Mouse (Mus musculus): ENCODE data around the gene Bcl9l.

Gene Bcl9l

GRCm38 (mm10) chr9:44526337-44527112 lies 43.9 kb downstream of the Bcl9l start:
- in situ Hi-C loops (cut with MboI; ENCODE audit: unreplicated experiment in 2 of 2): loop anchor here (5.0 to 10.0 kb wide), 2 partner anchors 48 to 51 kb away; no protein-coding TSS in a partner anchor

GRCm38 (mm10) chr9:44528340-44528739 lies 45.7 kb downstream of the Bcl9l start:
- in situ Hi-C loops (cut with MboI; ENCODE audit: unreplicated experiment in 2 of 2): loop anchor here (5.0 to 10.0 kb wide), 2 partner anchors 46 to 49 kb away; no protein-coding TSS in a partner anchor

- in situ Hi-C loops (cut with MboI; ENCODE audit: unreplicated experiment in 2 of 2): no loop called here
These were observed 50.5 kb downstream of the Bcl9l start for GRCm38 (mm10) chr9:44532991-44533580.

DNA sequence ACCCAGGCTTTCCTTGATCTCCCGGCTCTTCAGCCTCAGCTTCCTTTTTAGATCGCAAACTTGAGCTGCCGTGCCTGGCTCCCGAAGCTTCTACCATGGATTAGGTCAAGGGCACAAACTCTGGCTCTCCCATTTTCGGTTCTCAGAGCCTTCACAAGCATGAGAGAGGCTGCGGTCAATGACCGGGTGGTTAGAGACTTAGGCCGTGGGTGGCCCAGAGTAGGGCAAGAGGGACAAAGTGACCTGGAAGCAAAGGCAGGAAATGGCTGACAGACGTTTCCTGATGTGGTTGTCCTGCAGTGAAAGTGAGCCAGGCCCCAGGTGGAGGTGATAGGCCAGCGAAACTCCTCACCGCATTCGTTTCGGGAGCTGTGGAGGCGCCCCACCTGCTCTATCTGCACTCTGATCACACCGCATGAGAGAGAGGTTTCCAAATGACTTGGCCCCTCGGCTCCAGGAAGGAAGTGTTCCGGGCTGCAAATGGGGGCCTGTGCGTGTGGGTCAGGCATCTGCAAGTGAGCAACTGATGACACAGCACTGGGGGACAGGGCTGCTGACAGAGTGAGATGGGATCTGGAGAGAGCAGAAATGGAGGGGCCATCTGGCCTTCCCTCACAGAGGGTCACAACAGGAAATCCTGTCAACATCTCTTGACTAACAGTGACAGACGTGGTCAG lies 55.1 kb downstream of the Bcl9l start:
- in situ Hi-C loops (cut with MboI; ENCODE audit: unreplicated experiment in 2 of 2): no loop called here

DNA sequence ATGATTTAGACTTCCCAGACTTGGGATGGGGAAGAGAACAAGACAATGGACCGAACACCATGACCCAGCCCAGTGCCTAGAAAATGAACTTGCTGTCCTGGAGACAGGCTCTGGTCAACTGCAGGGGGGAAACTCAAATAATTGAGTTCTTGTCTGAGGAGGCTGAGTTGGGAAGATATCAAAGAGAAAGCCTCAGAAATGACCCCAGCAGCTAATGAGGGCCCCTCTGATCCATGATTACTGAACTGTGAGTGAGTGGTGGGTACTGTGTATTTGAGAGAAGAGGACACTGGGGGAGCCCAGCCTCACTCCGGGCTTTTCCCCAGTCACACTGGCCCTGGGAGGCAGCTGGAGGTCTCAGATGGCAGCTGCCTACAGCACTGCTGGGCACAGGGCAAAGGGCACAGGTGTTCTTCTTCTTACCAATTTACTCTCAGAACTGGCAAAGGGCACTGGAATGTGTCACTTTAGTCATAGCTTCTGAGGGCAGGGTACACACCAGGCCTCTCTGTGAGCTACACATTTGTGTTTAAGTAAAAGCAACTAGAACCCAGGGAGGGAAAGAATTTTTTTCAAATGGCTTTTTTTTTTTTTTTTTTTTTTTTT lies 57.3 kb downstream of the Bcl9l start:
- in situ Hi-C loops (cut with MboI; ENCODE audit: unreplicated experiment in 2 of 2): no loop called here

- in situ Hi-C loops (cut with MboI; ENCODE audit: unreplicated experiment in 2 of 2): no loop called here
These were observed 58.1 kb downstream of the Bcl9l start for GRCm38 (mm10) chr9:44540676-44541075.

- in situ Hi-C loops (cut with MboI; ENCODE audit: unreplicated experiment in 2 of 2): no loop called here
These were observed 59.7 kb downstream of the Bcl9l start for GRCm38 (mm10) chr9:44542364-44542763.

DNA sequence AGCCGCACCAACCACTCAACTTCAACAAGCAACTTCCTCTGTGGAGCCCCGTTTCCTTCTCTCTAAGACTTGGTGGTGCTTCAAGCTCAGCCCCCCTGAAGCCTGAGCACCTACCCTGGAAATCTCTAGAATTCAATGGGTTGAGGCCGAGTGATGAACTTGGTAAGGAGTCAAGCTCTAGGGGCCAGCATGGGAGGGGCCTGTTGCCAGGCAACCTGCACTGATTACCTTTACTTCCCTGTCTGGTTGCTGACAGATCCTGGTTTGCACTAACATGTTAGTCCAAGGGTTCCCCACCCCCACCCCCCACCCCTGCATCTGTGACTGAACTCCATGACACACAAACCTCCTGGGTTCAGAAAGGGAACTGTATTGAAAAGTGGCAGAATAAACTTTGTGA lies 62.4 kb downstream of the Bcl9l start:
- in situ Hi-C loops (cut with MboI; ENCODE audit: unreplicated experiment in 2 of 2): no loop called here

DNA sequence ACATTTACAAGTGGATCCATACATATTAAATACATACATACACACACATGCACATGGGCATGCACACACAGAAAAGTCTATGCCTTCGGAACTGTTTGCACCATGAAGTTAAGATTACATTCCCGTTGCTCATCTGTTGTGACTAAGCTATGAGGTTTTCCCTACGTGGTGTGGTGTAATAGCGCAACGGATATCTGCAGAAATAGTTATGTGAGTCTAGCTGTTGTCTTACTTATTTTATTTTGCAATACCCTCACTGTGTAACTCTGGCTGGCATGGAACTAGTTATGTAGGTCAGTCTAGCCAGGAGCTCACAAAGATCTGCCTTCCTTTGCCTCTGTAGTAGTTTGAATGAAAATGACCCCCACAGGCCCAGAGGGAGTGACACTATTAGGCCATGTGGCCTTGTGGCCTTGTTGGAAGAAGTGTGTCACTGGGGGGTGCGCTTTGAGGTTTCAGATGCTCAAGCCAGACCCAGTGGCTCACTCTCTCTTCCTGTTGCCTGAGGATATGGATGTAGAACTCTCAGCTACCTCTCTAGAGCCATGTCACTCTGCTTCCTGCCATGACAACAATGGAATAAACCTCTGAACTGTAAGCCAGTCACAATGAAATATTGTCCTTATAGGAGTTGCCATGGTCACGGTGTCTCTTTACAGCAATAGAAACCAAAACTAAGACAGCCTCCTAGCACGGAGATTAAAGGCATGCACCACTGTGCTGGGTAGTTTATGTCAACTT lies 66.0 kb downstream of the Bcl9l start:
- in situ Hi-C loops (cut with MboI; ENCODE audit: unreplicated experiment in 2 of 2): no loop called here

- in situ Hi-C loops (cut with MboI; ENCODE audit: unreplicated experiment in 2 of 2): no loop called here
These were observed 68.5 kb downstream of the Bcl9l start for GRCm38 (mm10) chr9:44551138-44551537.

DNA sequence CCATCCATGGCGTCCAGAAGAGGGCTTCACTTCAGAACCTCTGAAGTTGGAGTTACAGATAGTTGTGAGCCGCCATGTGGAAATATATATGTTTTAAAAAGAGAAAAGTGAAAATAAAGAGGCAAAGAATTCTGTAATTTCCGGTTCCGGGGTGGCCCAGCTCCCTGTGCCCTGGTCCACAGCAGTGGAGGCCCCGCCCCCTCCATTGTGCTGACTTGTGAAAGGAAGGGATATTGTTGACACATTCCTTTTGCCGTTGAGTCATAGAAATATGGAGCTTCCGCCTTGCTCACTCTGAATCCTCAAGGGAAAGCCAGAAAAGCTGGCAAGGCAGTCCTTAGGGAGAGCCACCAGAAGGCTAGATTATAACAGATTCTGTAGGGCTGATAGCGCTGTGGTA lies 69.5 kb downstream of the Bcl9l start:
- in situ Hi-C loops (cut with MboI; ENCODE audit: unreplicated experiment in 2 of 2): no loop called here
